Mouse (Mus musculus) left cerebral cortex, postnatal 4 days (tissue): Measurements from ENCODE around the gene Tas2r123. TPM values are rescaled to one million over a fixed set of nuclear protein-coding genes. Genes with fewer than 3 reads are reported as not detected.

Experiments used
- DNase-seq: peaks from one replicate; pipeline ENCODE4 v3.0.0-alpha.2; 2022
- intact Hi-C: fragments of 180-260 bp; cut with DNase I; formaldehyde crosslinking; loops from one replicate; pipeline ENCODE4 v1.15.1; 2025
- total RNA-seq, 2 experiments: library from RNA; stranded (reverse); gene quantifications; 2 replicates each; pipeline ENCODE4 v1.2.3; 2021

The Tas2r123 gene
- not detected for total RNA-seq

DNA sequence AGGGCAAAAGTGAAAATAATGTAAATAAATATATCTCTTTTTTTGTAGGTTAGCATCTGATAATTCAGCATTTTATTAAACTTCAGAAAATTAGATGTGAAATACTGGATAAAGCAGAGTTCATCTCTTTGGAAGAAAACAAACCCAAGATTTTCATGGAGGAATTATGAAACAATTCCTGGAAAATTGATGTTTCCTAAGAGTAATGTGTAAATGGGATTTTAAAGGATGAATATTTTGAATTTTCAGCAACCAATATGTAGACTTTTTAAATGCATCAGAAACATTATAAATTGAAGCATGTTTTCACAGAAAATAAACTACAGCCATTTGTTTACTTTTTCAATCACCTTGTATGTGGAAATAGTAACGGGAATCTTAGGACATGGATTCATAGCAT lies at the start of gene Tas2r123:
Gene Tas2r123, plus strand, starts transcription at position 301 of the 400 bp plus-strand sequence.
- no peak for DNase-seq
- intact Hi-C loops = no loop called here

DNA sequence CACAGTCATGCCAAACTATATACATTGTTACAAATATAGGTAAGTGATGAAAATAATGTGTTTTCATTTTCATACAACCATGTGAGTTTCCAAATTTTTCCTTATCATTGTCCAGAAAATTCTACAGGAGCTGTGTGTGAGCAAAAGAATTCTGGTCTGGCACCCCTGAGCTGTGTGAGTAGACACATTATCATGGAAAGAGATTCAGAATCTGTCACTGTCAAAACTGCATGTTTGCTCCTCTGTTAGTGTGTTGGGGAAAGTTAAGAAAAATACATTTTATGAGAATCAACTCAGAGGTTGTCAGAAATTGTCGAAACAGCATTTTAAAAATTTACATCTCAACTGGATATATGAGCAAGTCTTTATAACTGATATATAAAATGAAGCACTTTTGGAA lies 44.4 kb upstream of the Tas2r123 start, which contains the start of gene Tas2r117:
Gene Tas2r117, plus strand, starts transcription at position 301 of the 400 bp plus-strand sequence.
- no peak for DNase-seq
- intact Hi-C loops = no loop called here

DNA sequence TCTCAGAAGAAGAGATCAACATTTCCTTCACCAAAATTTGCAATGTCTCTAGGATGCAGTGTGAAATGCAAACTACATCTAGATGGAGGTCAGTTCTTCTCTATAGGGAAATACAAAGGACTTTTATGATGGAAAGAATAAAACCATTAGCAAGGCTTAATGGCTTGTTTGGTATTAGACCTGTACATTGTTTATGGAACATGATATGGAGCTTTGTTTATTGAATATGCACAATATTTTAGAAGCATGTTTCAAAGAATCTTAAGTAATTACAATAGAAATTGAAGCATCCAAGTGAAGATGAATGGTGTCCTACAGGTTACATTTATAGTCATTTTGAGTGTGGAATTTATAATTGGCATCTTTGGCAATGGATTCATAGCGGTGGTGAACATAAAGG lies 8.2 kb downstream of the Tas2r123 start, which contains the start of gene Tas2r116:
Gene Tas2r116, plus strand, starts transcription at position 301 of the 400 bp plus-strand sequence.
- intact Hi-C loops = no loop called here
- no peak for DNase-seq

DNA sequence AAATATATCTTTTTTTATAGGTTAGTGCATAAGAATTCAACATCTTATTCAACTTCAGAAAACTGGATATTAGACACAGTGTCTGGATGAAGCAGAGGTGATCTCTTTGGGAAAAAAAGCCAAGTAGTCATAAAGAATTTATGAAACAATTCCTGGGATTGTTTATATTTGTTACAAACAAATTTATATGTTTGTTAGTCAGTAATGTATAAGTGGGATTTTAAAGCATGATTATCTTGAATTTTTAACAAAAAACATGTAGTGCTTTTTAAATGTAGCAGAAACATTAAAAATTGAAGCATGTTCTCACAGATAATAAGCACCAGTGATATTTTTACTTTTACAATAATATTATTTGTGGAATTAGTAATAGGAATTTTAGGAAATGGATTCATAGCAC lies 20.8 kb downstream of the Tas2r123 start, which contains the start of gene Tas2r110:
Gene Tas2r110, plus strand, starts transcription at position 301 of the 400 bp plus-strand sequence.
- intact Hi-C loops = no loop called here
- no peak for DNase-seq

DNA sequence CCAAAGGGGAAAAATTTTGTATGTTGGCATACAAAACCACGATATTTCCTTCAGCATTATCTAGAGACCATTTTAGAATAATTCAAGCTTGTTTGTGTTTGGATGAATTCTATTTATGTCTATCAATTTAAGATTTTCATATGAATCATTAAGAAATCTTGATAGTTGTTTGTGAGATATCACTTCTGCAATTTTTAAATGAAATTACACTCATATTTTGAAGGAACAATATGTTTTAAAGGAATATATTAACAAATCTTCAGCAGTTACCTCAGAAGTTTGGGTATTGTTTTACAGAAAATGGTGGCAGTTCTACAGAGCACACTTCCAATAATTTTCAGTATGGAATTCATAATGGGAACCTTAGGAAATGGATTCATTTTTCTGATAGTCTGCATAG lies 45.8 kb downstream of the Tas2r123 start, which contains the start of gene Tas2r113:
Gene Tas2r113, plus strand, starts transcription at position 301 of the 400 bp plus-strand sequence.
- DNase-seq = no peak
- intact Hi-C loops = no loop called here

Other genes with a start within 250 kb of the Tas2r123 start
- gene A630073D07Rik, start 195.6 kb upstream of the Tas2r123 start, total RNA-seq = not detected
- not detected for gene Tas2r120, start 190.2 kb upstream of the Tas2r123 start, total RNA-seq
- gene Tas2r121, start 146.1 kb upstream of the Tas2r123 start, total RNA-seq = not detected
- gene Tas2r122, start 135.2 kb upstream of the Tas2r123 start, total RNA-seq = not detected
- gene Tas2r115, start 109.1 kb upstream of the Tas2r123 start, total RNA-seq = not detected
- not detected for gene Tas2r124, start 92.4 kb upstream of the Tas2r123 start, total RNA-seq
- not detected for gene Tas2r102, start 85.0 kb upstream of the Tas2r123 start, total RNA-seq
- not detected for gene Tas2r136, start 69.0 kb upstream of the Tas2r123 start, total RNA-seq
- gene Tas2r117, start 44.3 kb upstream of the Tas2r123 start, total RNA-seq = not detected
- gene Tas2r116, start 8.3 kb downstream of the Tas2r123 start, total RNA-seq = not detected
- gene Tas2r110, start 20.9 kb downstream of the Tas2r123 start, total RNA-seq = not detected
- not detected for gene Tas2r113, start 45.9 kb downstream of the Tas2r123 start, total RNA-seq
- gene Tas2r125, start 62.5 kb downstream of the Tas2r123 start, total RNA-seq = not detected
- not detected for gene Tas2r129, start 104.0 kb downstream of the Tas2r123 start, total RNA-seq
- gene Tas2r131, start 110.8 kb downstream of the Tas2r123 start, total RNA-seq = not detected
- not detected for gene Tas2r109, start 133.8 kb downstream of the Tas2r123 start, total RNA-seq
- gene Tas2r103, start 190.0 kb downstream of the Tas2r123 start, total RNA-seq = not detected
- gene Tas2r140, start 208.7 kb downstream of the Tas2r123 start, total RNA-seq = not detected